Mouse (Mus musculus) kidney, adult 2 months (tissue): ENCODE data around the gene Gm37240.

Source experiments
- CTCF ChIP-seq: fragments of 200-500 bp; conservative IDR thresholded peaks from 2 replicates; pipeline ENCODE4 v1.5.1; 2011; ENCODE audit warnings: low read depth, mild to moderate bottlenecking, control low read depth, low read length, moderate library complexity, mixed read lengths; ENCODE audit not compliant: insufficient read depth, insufficient read length
- POLR2A ChIP-seq: fragments of 200-500 bp; IDR thresholded peaks from one replicate; pipeline ENCODE4 v1.6.1; 2011; ENCODE audit warnings: low read depth, low read length, control low read depth

DNA sequence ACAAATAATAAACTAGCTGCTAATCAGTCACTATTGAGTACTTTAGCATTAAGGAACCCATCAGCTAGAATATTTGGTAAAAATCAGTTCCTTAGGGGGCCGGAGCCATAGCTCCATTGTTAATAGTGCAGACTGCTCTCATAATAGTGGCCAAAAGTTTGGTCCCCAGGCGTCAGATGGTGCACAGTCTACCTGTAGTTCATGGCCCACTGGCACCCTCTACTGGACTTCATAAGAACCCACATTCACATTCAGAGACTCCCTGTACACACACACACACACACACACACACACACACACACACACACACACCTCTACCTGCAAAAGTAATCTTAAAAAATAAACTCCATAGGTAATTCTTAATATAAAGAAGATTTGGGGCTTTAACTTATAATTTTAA lies 959.4 kb downstream of the Gm37240 start:
- TF ChIP-seq CTCF, result no peak
- TF ChIP-seq POLR2A, result no peak
